Mouse (Mus musculus) kidney, embryonic 14.5 days (tissue): ENCODE measurements at regions not wholly inside any gene's neighbourhood (a gene's known extent, or its start where the extent isn't known, plus 50 kb on each side); places are given as distances from the start of the nearest gene placed in this dataset.

Experiments used
- ATAC-seq: fragments of 200-750 bp; cut with Nextera tagmentation; 2 replicates; pipeline ENCODE4 v1.8.0; 2017; ENCODE audit warnings: moderate number of reproducible peaks, mild to moderate bottlenecking, moderate TSS enrichment, moderate library complexity; ENCODE audit not compliant: low FRiP score, low TSS enrichment
- H3K27ac ChIP-seq: fragments of 300-500 bp; sonication (generic); 2 replicates; pipeline ENCODE4 v1.5.1; 2014; ENCODE audit warnings: low read depth, mild to moderate bottlenecking, low read length, moderate library complexity, mixed read lengths
- H3K27me3 ChIP-seq: fragments of 300-500 bp; sonication (generic); 2 replicates; pipeline ENCODE4 v1.6.1; 2014; ENCODE audit warnings: mild to moderate bottlenecking, low read length; ENCODE audit not compliant: control insufficient read depth, insufficient read depth
- H3K36me3 ChIP-seq: fragments of 300-500 bp; sonication (generic); 2 replicates; pipeline ENCODE4 v1.6.1; 2014; ENCODE audit warnings: low read length, mixed read lengths; ENCODE audit not compliant: control insufficient read depth, insufficient read depth
- H3K4me1 ChIP-seq: fragments of 300-500 bp; sonication (generic); 2 replicates; pipeline ENCODE4 v1.6.1; 2014; ENCODE audit warnings: low read length, mixed read lengths; ENCODE audit not compliant: control insufficient read depth, insufficient read depth
- H3K4me2 ChIP-seq: fragments of 300-500 bp; sonication (generic); replicated peaks from 2 replicates; pipeline ENCODE4 v1.6.1; 2014; ENCODE audit warnings: low read depth, mild to moderate bottlenecking, low read length
- H3K4me3 ChIP-seq: fragments of 300-500 bp; sonication (generic); 2 replicates; pipeline ENCODE4 v1.5.1; 2014; ENCODE audit warnings: mild to moderate bottlenecking, low read length
- H3K9ac ChIP-seq: fragments of 300-500 bp; sonication (generic); 2 replicates; pipeline ENCODE4 v1.6.1; 2014; ENCODE audit warnings: low read depth, mild to moderate bottlenecking, low read length, moderate library complexity
- H3K9me3 ChIP-seq: fragments of 300-500 bp; sonication (generic); 2 replicates; pipeline ENCODE4 v1.6.1; 2016; ENCODE audit warnings: low read length; ENCODE audit not compliant: control insufficient read depth
- WGBS: fragments of 180-500 bp; shearing (Covaris S2); extraction: QIAGEN DNeasy Blood & Tissue Kit; methylation state at CpG from one replicate; pipeline ENCODE4 v1.1.7; 2014; 5-methylcytosine and 5-hydroxymethylcytosine counted together

DNA sequence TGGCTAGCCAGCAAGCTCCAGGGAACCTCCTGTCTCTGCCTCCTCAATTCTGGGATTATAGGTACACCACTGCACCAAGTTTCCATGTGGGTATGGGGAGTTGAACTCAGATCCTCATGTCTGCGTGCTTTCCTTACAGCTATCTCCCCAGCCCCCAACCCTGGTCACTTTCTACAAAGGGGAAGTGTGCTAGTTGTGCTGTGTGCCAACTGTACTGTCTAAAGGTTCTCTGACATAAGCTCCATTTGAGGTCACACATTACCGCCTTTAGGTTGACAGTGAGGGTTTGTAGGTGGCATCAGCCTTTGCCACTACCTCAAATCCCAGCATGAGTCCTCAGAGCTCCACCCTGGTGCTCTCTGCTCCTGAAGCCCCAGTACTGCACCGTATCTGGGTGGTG is 200.7 kb downstream of the Tex29 start:
- ATAC-seq = no peak
- Histone ChIP-seq H3K9ac (no peak overlapping the region), H3K4me1 (no peaks in the 10 kb centered on the region), H3K4me2 (no peak overlapping the region), H3K4me3 (no peak overlapping the region), H3K27me3 (peaks cover 3% of the 10 kb centered on the region; the same call in 1 of the 2 replicates), H3K36me3 (no peaks in the 10 kb centered on the region), H3K9me3 (no peaks in the 10 kb centered on the region), H3K27ac (no peak overlapping the region)
- WGBS = 60% methylated on average over 3 of the region's 3 CpGs

DNA sequence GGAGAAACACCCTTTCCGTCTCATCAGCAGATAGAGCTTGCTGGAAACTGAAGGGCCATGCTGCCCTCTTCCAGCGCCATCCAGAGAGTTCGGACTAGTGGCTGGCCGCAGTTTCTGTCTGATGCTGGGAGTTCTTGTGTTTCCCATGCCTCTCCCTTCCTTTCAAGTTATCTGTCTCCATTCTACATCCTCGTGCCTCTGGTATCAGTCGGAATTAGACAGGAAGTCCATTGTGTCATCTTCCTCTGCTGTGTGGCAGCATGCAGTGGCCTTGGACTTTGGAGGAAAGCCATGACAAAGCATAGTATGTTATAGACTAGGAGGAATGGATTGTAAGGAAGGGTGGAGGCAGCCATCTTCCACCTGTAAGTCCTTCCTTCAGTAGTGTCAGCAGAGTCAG is 201.4 kb downstream of the Tex29 start:
- Histone ChIP-seq H3K36me3 (no peaks in the 10 kb centered on the region), H3K27me3 (peaks cover 3% of the 10 kb centered on the region; the same call in 1 of the 2 replicates), H3K4me2 (no peak overlapping the region), H3K9ac (no peak overlapping the region), H3K4me3 (no peak overlapping the region), H3K4me1 (no peaks in the 10 kb centered on the region), H3K9me3 (no peaks in the 10 kb centered on the region), H3K27ac (no peak overlapping the region)
- 46% methylated on average over 6 of the region's 6 CpGs for WGBS
- no peak for ATAC-seq

DNA sequence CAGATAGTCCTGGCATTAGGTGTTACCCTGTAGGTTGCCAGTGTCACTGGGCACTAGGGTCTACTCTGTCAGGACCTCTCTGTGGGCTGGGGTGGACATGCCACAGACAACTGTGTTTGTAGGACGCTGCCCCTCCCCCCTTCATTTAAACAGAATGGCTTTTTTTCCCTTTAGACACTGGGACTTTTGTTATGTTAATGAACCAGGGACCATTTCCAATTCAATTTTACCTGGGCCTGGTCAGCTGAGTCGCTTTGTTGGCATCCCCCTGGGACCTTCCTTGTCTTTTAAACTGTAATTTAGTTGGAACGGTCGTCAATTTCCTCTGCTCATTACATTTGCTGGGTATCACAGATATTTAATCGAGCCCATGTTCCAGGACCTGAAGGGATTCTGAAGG is 210.6 kb downstream of the Tex29 start:
- Histone ChIP-seq H3K9me3 (no peaks in the 10 kb centered on the region), H3K36me3 (no peaks in the 10 kb centered on the region), H3K4me2 (no peak overlapping the region), H3K27ac (no peak overlapping the region), H3K4me3 (no peak overlapping the region), H3K4me1 (no peaks in the 10 kb centered on the region), H3K9ac (no peak overlapping the region), H3K27me3 (no peaks in the 10 kb centered on the region)
- 46% methylated on average over 5 of the region's 5 CpGs for WGBS
- ATAC-seq = no peak

DNA sequence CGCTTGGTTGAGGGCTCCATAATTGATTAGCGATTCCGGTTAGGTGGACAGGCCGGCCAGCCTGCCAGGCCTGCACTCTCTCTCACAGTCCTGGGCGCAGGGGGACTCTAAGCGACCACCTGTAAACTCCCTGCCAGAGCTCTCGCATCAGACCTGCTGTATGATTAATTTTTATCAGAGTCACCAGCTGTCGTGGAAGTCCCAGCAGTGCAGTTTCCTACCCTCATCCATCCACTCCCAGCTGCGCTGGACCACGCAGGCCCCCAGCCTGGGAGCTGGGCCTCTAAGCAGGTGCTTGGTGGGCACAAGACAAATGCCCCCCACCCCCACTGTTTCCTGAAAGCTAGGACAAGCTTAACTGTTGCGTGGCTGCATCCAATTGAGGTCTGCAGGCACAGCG is 211.1 kb downstream of the Tex29 start:
- Histone ChIP-seq H3K4me1 (no peaks in the 10 kb centered on the region), H3K36me3 (no peaks in the 10 kb centered on the region), H3K27ac (no peak overlapping the region), H3K4me2 (no peak overlapping the region), H3K4me3 (no peak overlapping the region), H3K9ac (no peak overlapping the region), H3K9me3 (no peaks in the 10 kb centered on the region), H3K27me3 (no peaks in the 10 kb centered on the region)
- WGBS = 47% methylated on average over 12 of the region's 12 CpGs
- ATAC-seq = no peak

DNA sequence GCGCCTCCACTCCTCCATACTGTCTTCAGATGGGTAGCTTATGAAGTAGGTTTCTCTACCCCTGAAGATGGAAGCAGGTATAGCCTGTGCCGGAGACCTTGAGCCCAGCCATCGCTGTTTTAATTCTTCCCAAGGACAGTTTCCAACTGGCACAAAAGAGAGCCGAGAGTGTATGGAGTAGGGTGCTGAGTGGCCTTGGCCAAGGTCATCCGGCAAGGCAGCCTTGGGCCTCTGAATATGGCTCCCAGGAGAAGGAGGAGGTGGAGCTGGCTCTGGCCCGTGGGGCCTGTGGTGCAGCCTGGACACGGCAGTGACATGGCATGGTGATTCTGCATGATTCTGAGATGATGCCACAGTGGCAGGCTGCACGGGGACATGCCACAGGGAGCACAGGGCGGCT is 215.7 kb downstream of the Tex29 start:
- no peaks in the 10 kb centered on the region for H3K36me3 ChIP-seq
- 86% methylated on average over 9 of the region's 9 CpGs for WGBS
- H3K27me3 ChIP-seq = no peaks in the 10 kb centered on the region
- H3K9me3 ChIP-seq = no peaks in the 10 kb centered on the region
- no peak overlapping the region for H3K9ac ChIP-seq
- H3K4me1 ChIP-seq = no peaks in the 10 kb centered on the region
- ATAC-seq = no peak
- no peak overlapping the region for H3K4me2 ChIP-seq
- H3K4me3 ChIP-seq = no peak overlapping the region
- no peak overlapping the region for H3K27ac ChIP-seq

DNA sequence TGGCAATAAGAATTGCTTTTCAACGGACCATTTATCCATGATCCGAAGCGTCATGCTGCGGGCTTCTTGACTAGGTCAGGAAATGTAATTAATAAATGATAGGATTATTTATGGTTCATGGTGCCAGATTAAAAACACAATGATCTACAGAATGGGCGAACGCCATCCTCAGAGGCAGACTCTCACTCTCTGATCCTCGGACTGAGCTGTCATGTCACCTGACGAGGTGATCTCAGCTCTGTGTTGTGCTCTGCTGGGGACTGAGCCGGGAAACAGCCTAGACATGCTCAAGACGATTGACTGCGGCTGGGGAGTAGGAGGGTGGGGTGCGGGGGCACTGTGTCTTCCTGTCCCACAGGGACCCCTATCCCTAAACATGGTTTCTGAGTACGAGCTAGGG is 217.4 kb upstream of the A230072I06Rik start:
- no peaks in the 10 kb centered on the region for H3K4me1 ChIP-seq
- no peaks in the 10 kb centered on the region for H3K36me3 ChIP-seq
- H3K9me3 ChIP-seq = no peaks in the 10 kb centered on the region
- ATAC-seq = no peak
- no peak overlapping the region for H3K27ac ChIP-seq
- no peak overlapping the region for H3K9ac ChIP-seq
- H3K27me3 ChIP-seq = no peaks in the 10 kb centered on the region
- H3K4me2 ChIP-seq = no peak overlapping the region
- WGBS = 37% methylated on average over 13 of the region's 13 CpGs
- no peak overlapping the region for H3K4me3 ChIP-seq

DNA sequence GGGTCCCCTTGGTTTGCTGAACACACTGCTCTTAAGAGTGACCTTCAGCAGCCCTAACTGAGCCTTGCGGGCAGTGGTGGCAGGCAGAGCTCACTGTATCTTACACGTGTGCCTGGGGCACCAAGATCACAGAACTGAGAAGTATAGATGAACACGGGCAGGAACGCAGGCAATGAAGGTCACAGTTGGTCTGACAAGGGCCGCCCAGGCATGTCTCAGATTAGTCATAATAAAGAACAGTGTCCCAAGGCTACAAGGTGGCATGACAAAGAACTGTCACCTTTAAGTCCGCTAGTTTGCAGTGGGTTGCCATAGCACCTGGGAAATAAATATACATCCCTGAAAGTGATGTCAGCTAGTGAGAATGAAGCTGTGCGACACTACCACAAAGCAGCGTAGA is 215.9 kb upstream of the A230072I06Rik start:
- ATAC-seq = no peak
- Histone ChIP-seq H3K9ac (no peak overlapping the region), H3K4me2 (no peak overlapping the region), H3K36me3 (no peaks in the 10 kb centered on the region), H3K9me3 (no peaks in the 10 kb centered on the region), H3K4me3 (no peak overlapping the region), H3K4me1 (no peaks in the 10 kb centered on the region), H3K27me3 (no peaks in the 10 kb centered on the region), H3K27ac (no peak overlapping the region)
- 79% methylated on average over 8 of the region's 8 CpGs for WGBS

DNA sequence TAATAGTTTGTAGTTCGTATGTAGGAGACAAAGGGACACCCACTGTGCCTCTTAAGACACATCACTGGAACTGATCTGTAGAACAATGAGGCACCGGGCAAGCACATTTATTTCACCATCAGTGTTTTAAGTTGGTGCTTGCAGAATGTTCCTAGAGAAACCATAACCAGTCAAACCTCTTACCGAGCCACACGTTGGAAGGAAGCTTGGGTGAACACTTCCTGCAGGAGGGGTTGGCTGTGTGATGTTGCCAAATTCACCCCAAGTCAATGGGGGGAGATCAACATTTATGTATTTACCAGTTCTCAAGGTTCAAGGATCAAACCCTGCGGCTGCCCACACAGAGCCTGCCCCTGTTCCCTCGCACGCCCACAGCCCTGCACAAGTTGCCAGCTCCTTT is 214.0 kb upstream of the A230072I06Rik start:
- Histone ChIP-seq H3K36me3 (no peaks in the 10 kb centered on the region), H3K4me1 (no peaks in the 10 kb centered on the region), H3K4me3 (no peak overlapping the region), H3K27ac (no peak overlapping the region), H3K27me3 (no peaks in the 10 kb centered on the region), H3K9me3 (no peaks in the 10 kb centered on the region), H3K4me2 (no peak overlapping the region), H3K9ac (no peak overlapping the region)
- WGBS = 87% methylated on average over 7 of the region's 7 CpGs
- no peak for ATAC-seq

DNA sequence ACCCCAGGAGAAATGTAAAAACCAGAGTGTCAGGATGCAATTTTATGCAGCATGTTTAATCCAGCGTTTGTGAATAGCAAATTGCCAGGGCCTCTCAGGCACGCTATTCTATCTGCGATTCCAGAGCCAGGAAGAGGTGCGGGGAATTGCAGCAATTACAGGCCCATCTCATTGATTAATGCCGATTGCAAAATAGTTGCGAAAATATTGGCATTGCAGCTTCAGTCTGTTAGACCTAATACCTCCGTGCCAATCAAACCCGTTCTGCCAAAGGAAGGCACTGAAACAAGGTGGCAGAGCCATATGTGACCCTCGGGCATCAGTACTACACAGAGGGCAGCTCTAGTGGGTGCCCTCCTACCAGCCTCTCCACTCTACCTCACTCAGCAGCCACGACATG is 212.2 kb upstream of the A230072I06Rik start:
- no peak overlapping the region for H3K4me2 ChIP-seq
- H3K27me3 ChIP-seq = no peaks in the 10 kb centered on the region
- no peaks in the 10 kb centered on the region for H3K9me3 ChIP-seq
- H3K9ac ChIP-seq = no peak overlapping the region
- H3K4me3 ChIP-seq = no peak overlapping the region
- no peaks in the 10 kb centered on the region for H3K36me3 ChIP-seq
- H3K4me1 ChIP-seq = no peaks in the 10 kb centered on the region
- no peak overlapping the region for H3K27ac ChIP-seq
- 88% methylated on average over 10 of the region's 10 CpGs for WGBS
- ATAC-seq = no peak
